Mouse (Mus musculus) stomach, postnatal 0 days (tissue): ENCODE results near the gene Snn.

Experiments used
- CTCF ChIP-seq: IDR thresholded peaks from 2 replicates; pipeline ENCODE4 v1.5.1; 2016; ENCODE audit warnings: antibody characterized with exemption, low read depth, mild to moderate bottlenecking, moderate library complexity
- EP300 ChIP-seq: optimal IDR thresholded peaks from 2 replicates; pipeline ENCODE3; 2016; ENCODE audit warnings: antibody characterized with exemption

GRCm38 (mm10) chr16:11011939-11012338 lies 48.8 kb upstream of the Snn start:
- TF ChIP-seq EP300 (no peak), CTCF (no peak)
